Mouse (Mus musculus): ENCODE results near the gene Sorcs3. TPM values are rescaled to one million over a fixed set of nuclear protein-coding genes. Genes with fewer than 3 reads are reported as not detected.

Gene Sorcs3
- polyA plus RNA-seq, 1 experiment from 2014 or later = 0.99 TPM

DNA sequence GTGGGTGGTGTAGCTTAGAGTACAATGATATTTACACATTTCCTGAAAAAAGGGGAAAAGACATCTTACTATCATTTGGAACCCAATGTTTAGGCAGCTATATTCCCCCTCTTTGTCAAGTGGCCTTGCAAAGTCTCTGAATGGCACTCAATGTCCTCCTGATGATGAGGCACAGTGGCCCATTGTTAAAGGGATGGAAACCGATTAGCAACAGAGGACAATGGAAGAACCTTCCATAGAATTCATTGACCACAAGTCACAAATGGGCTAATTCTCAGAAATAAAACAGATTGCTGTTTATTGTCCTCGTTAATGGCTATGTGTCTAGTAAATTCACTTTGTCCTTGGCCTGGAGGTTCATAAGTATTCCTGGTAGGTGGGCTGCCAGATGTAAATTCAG is 565.7 kb downstream of the Sorcs3 start:
- Histone ChIP-seq H3K4me1 (ENCODE audit: control insufficient read depth, insufficient read depth, low read length) (no peaks in the 10 kb centered on the region), H3K27ac (ENCODE audit: low read depth, low read length) (no peak overlapping the region), H3K9me3 (ENCODE audit: control insufficient read depth, low read length) (no peaks in the 10 kb centered on the region), H3K36me3 (ENCODE audit: control insufficient read depth, insufficient read depth, low read length) (no peaks in the 10 kb centered on the region), H3K4me2 (replicated peaks; ENCODE audit: low read depth, low read length) (no peak overlapping the region), H3K27me3 (ENCODE audit: control insufficient read depth, insufficient read depth, low read length) (no peaks in the 10 kb centered on the region), H3K9ac (ENCODE audit: low read depth, low read length) (no peak overlapping the region), H3K4me3 (ENCODE audit: low read length) (no peak overlapping the region)
- 78% methylated on average over 2 of the region's 2 CpGs for WGBS
- ATAC-seq (ENCODE audit: low FRiP score, low TSS enrichment) = no peak

DNA sequence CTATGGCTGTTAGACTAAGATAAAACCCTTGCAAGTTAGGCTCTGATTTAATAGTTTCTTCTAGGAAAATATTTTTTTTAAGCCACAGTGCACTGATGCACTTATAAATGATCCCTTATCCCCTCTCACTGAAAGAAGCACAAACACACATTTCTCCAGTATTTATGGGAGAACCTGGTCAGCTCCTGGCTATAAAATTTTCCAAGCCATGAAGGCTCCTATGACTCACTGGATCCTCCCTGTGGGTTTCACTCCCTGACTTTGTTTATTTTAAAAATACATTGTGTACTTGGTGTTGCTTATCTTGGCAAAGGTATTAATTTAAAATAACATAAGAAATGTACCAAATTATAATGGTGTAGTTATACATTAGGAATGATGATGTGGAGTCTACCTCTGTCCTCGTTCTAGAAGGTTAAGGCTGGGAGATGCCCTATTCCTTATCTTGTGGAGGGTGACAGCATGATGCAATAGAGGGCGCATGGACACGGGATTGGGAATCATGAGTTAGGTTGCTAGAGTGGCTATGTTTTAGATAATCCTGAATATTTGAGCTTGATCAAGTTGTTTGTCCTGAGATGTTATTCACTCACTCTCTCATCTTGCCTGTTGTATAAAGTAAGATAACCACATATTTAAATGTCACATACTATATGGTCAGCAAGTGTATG is 573.4 kb downstream of the Sorcs3 start:
- Histone ChIP-seq H3K9me3 (ENCODE audit: control insufficient read depth, low read length) (no peaks in the 10 kb centered on the region), H3K4me3 (ENCODE audit: low read length) (no peak overlapping the region), H3K4me1 (ENCODE audit: control insufficient read depth, insufficient read depth, low read length) (no peaks in the 10 kb centered on the region), H3K27me3 (ENCODE audit: control insufficient read depth, insufficient read depth, low read length) (no peaks in the 10 kb centered on the region), H3K9ac (ENCODE audit: low read depth, low read length) (no peak overlapping the region), H3K4me2 (replicated peaks; ENCODE audit: low read depth, low read length) (no peak overlapping the region), H3K36me3 (ENCODE audit: control insufficient read depth, insufficient read depth, low read length) (no peaks in the 10 kb centered on the region), H3K27ac (ENCODE audit: low read depth, low read length) (no peak overlapping the region)
- peak; percentile 68; the same call in 1 of the 2 replicates for ATAC-seq (ENCODE audit: low FRiP score, low TSS enrichment)
- 46% methylated on average over 3 of the region's 3 CpGs for WGBS

DNA sequence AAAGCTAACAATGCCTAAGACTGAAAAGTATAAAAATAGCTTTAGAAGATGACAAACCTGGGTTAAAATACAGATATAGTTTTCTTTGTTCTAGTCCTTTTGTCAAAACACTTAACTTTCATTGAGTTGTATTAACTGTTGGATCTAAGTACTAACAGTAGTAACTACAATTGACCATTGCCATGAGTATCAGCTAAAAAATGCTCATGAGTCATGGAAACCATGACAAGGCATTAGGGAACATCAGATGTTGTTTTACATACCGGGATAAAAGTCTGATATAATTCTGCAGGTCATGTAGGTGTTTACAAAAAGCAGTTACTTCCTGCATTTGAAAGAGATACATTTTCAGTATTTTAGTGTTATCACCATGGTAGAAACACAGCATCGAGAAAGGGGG is 575.0 kb downstream of the Sorcs3 start:
- H3K4me3 ChIP-seq (ENCODE audit: low read length) = no peak overlapping the region
- 78% methylated on average over 2 of the region's 2 CpGs for WGBS
- ATAC-seq (ENCODE audit: low FRiP score, low TSS enrichment) = no peak
- no peak overlapping the region for H3K4me2 ChIP-seq (replicated peaks; ENCODE audit: low read depth, low read length)
- H3K4me1 ChIP-seq (ENCODE audit: control insufficient read depth, insufficient read depth, low read length) = no peaks in the 10 kb centered on the region
- no peaks in the 10 kb centered on the region for H3K27me3 ChIP-seq (ENCODE audit: control insufficient read depth, insufficient read depth, low read length)
- no peaks in the 10 kb centered on the region for H3K9me3 ChIP-seq (ENCODE audit: control insufficient read depth, low read length)
- H3K27ac ChIP-seq (ENCODE audit: low read depth, low read length) = no peak overlapping the region
- no peaks in the 10 kb centered on the region for H3K36me3 ChIP-seq (ENCODE audit: control insufficient read depth, insufficient read depth, low read length)
- H3K9ac ChIP-seq (ENCODE audit: low read depth, low read length) = no peak overlapping the region

DNA sequence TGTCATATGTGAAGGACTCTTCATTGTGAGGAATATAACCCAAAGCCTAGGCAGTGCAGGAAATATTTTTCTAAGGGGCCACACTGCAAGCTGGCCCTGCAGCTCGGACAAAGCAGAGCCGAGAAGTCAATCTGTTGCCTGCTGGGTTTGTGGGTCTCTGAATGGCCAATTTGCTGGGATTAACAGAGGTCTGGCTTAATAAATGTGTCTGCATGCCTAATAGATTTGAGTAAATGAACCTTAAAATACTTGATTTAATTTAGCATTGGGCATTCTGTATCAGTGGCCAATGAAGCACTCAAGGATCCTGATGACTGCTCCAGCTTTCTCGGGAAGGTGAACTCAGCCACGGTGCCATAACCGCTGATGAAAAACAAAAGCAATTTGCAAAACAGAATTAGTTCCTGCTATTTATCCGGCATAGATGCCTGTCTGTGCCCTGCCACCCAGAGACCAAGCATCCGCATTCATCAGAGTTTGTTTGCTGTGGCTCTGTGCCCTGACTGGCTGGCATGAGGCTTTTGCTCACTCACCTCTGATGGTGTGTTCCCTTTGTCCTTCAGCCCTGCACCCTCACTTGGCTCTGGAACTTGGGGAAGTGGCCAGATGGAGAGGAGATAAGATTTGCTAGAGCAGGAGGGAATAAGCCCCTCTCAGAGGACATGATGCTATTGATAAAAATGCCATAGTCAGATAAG is 576.3 kb downstream of the Sorcs3 start:
- no peak for ATAC-seq (ENCODE audit: low FRiP score, low TSS enrichment)
- H3K27me3 ChIP-seq (ENCODE audit: control insufficient read depth, insufficient read depth, low read length) = no peaks in the 10 kb centered on the region
- H3K4me3 ChIP-seq (ENCODE audit: low read length) = no peak overlapping the region
- H3K36me3 ChIP-seq (ENCODE audit: control insufficient read depth, insufficient read depth, low read length) = no peaks in the 10 kb centered on the region
- WGBS = 65% methylated on average over 7 of the region's 7 CpGs
- no peak overlapping the region for H3K27ac ChIP-seq (ENCODE audit: low read depth, low read length)
- H3K9me3 ChIP-seq (ENCODE audit: control insufficient read depth, low read length) = no peaks in the 10 kb centered on the region
- no peak overlapping the region for H3K9ac ChIP-seq (ENCODE audit: low read depth, low read length)
- H3K4me2 ChIP-seq (replicated peaks; ENCODE audit: low read depth, low read length) = no peak overlapping the region
- H3K4me1 ChIP-seq (ENCODE audit: control insufficient read depth, insufficient read depth, low read length) = no peaks in the 10 kb centered on the region

DNA sequence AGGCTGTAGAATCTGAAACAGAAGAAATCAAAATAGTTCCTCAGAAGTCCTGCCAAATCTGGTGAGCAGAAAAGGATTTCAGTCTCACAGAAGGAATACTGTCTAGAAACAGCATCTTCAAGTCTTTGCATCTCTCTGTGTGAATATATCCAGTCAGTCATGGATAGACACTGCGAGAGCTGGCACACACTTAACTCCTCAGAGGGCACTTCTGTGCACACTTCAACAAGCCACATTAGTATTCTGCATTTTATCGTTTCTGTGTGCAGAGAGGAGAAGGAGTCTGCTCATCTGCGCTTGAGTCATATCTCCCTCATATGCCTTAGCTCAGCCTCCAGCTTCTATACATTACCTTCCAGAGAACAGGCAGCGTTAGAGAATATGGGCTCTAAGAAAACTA is 581.4 kb downstream of the Sorcs3 start:
- WGBS = 94% methylated on average over 4 of the region's 4 CpGs
- ATAC-seq (ENCODE audit: low FRiP score, low TSS enrichment) = no peak

DNA sequence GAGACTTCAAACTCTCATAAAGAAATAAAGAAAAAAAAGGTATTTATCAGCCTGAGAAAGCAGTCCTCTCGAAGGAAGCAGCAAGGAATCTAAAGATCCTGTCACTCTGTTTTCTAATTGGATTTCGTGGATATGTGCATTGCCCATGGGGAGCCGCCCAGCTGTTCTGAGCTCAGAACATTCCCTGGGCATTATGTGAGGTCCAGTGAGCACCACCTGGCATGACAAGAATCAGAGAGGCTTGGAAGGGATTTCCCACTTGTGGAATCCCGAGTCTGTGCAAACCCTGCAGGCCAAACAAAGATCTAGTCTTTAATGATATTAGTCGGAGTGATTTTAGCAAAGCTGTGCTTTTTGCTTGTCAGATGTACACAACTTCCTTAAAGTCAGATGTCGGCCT is 598.7 kb downstream of the Sorcs3 start:
- no peak overlapping the region for H3K9ac ChIP-seq (ENCODE audit: low read depth, low read length)
- no peak overlapping the region for H3K4me3 ChIP-seq (ENCODE audit: low read length)
- H3K27me3 ChIP-seq (ENCODE audit: control insufficient read depth, insufficient read depth, low read length) = no peaks in the 10 kb centered on the region
- no peak overlapping the region for H3K27ac ChIP-seq (ENCODE audit: low read depth, low read length)
- H3K9me3 ChIP-seq (ENCODE audit: control insufficient read depth, low read length) = no peaks in the 10 kb centered on the region
- H3K36me3 ChIP-seq (ENCODE audit: control insufficient read depth, insufficient read depth, low read length) = no peaks in the 10 kb centered on the region
- no peak for ATAC-seq (ENCODE audit: low FRiP score, low TSS enrichment)
- WGBS = 56% methylated on average over 6 of the region's 6 CpGs
- H3K4me2 ChIP-seq (replicated peaks; ENCODE audit: low read depth, low read length) = no peak overlapping the region
- H3K4me1 ChIP-seq (ENCODE audit: control insufficient read depth, insufficient read depth, low read length) = no peaks in the 10 kb centered on the region

More for the DNA sequence above, 581.4 kb downstream of the Sorcs3 start:
- H3K36me3 ChIP-seq (ENCODE audit: control insufficient read depth, insufficient read depth, low read length) = no peaks in the 10 kb centered on the region
- H3K9ac ChIP-seq (ENCODE audit: low read depth, low read length) = no peak overlapping the region
- H3K4me3 ChIP-seq (ENCODE audit: low read length) = no peak overlapping the region
- H3K9me3 ChIP-seq (ENCODE audit: control insufficient read depth, low read length) = no peaks in the 10 kb centered on the region
- no peaks in the 10 kb centered on the region for H3K27me3 ChIP-seq (ENCODE audit: control insufficient read depth, insufficient read depth, low read length)
- no peak overlapping the region for H3K27ac ChIP-seq (ENCODE audit: low read depth, low read length)
- H3K4me2 ChIP-seq (replicated peaks; ENCODE audit: low read depth, low read length) = no peak overlapping the region
- no peaks in the 10 kb centered on the region for H3K4me1 ChIP-seq (ENCODE audit: control insufficient read depth, insufficient read depth, low read length)

DNA sequence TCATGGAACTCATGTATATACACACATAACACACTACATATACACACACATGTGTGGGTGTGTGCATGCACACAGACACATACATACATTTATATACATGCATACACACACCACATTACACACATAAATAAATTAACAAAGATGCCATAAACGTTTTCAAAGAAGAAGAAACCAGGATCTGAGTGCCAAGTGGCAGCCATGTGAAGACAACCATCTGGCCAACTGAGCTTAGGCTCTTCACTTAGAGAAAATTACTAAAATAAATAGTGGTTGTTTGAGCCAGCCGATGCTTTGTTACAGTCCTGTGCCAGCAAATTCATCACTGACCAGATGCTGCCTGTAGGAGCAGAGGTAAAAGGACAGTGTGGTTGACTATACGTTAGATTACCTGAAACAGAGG is 605.7 kb downstream of the Sorcs3 start:
- Histone ChIP-seq H3K27ac (ENCODE audit: low read depth, low read length) (no peak overlapping the region), H3K36me3 (ENCODE audit: control insufficient read depth, insufficient read depth, low read length) (no peaks in the 10 kb centered on the region), H3K9ac (ENCODE audit: low read depth, low read length) (no peak overlapping the region), H3K27me3 (ENCODE audit: control insufficient read depth, insufficient read depth, low read length) (no peaks in the 10 kb centered on the region), H3K4me2 (replicated peaks; ENCODE audit: low read depth, low read length) (no peak overlapping the region), H3K9me3 (ENCODE audit: control insufficient read depth, low read length) (no peaks in the 10 kb centered on the region), H3K4me1 (ENCODE audit: control insufficient read depth, insufficient read depth, low read length) (no peaks in the 10 kb centered on the region), H3K4me3 (ENCODE audit: low read length) (no peak overlapping the region)
- WGBS = 57% methylated on average over 3 of the region's 3 CpGs
- ATAC-seq (ENCODE audit: low FRiP score, low TSS enrichment) = no peak

DNA sequence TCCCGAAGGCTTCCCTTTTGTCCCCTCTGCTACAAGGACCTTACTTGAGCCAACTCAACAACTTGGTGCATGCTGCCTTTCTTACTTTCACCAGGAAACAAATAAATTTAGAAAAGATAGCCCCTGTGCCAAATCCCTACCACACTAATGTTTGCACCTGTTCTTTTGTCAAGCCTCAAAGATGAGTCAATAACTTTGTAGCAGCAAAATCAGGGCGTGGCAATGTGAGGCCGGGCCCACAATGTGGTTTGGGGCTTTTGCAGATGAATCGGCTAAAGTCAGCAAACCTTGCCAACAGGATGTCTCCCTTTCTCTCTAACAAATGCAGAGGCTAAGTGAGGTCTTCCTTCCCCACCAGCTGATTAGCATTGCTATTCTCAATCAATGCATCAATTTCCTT is 608.0 kb downstream of the Sorcs3 start:
- Histone ChIP-seq H3K36me3 (ENCODE audit: control insufficient read depth, insufficient read depth, low read length) (no peaks in the 10 kb centered on the region), H3K4me1 (ENCODE audit: control insufficient read depth, insufficient read depth, low read length) (no peaks in the 10 kb centered on the region), H3K9ac (ENCODE audit: low read depth, low read length) (no peak overlapping the region), H3K27me3 (ENCODE audit: control insufficient read depth, insufficient read depth, low read length) (no peaks in the 10 kb centered on the region), H3K4me2 (replicated peaks; ENCODE audit: low read depth, low read length) (no peak overlapping the region), H3K27ac (ENCODE audit: low read depth, low read length) (no peak overlapping the region), H3K4me3 (ENCODE audit: low read length) (no peak overlapping the region), H3K9me3 (ENCODE audit: control insufficient read depth, low read length) (no peaks in the 10 kb centered on the region)
- no peak for ATAC-seq (ENCODE audit: low FRiP score, low TSS enrichment)
- 97% methylated on average over 4 of the region's 4 CpGs for WGBS

DNA sequence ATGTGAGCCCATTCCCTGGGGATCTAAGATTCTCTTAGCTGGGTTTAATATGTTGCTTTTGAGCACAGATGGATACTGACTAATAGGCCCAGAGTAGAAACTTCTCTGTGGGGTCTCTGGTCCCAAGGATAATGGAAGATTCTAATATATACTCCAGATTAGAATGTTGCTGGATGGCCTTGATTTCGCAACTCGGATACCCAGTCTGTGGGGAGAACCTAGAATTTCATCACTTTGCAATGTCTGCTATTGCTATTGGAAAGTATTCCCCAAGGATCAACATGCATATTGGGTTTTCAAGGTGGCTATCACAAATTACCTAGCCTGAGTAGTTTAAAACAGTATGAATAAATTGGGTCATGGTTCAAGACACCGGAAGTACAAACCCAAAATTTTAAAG is 609.2 kb downstream of the Sorcs3 start:
- H3K27me3 ChIP-seq (ENCODE audit: control insufficient read depth, insufficient read depth, low read length) = no peaks in the 10 kb centered on the region
- no peaks in the 10 kb centered on the region for H3K36me3 ChIP-seq (ENCODE audit: control insufficient read depth, insufficient read depth, low read length)
- H3K27ac ChIP-seq (ENCODE audit: low read depth, low read length) = no peak overlapping the region
- no peak for ATAC-seq (ENCODE audit: low FRiP score, low TSS enrichment)
- no peaks in the 10 kb centered on the region for H3K9me3 ChIP-seq (ENCODE audit: control insufficient read depth, low read length)
- H3K4me2 ChIP-seq (replicated peaks; ENCODE audit: low read depth, low read length) = no peak overlapping the region
- 92% methylated on average over 3 of the region's 3 CpGs for WGBS
- H3K4me1 ChIP-seq (ENCODE audit: control insufficient read depth, insufficient read depth, low read length) = no peaks in the 10 kb centered on the region
- no peak overlapping the region for H3K9ac ChIP-seq (ENCODE audit: low read depth, low read length)
- H3K4me3 ChIP-seq (ENCODE audit: low read length) = no peak overlapping the region
